Mouse (Mus musculus): ENCODE results near the gene Ibtk.
"Not testable (repeated sequence)": the region's sequence is repeated elsewhere in the genome, so short reads cannot be mapped to it uniquely, and the experiment has no call there.

Gene Ibtk

DNA sequence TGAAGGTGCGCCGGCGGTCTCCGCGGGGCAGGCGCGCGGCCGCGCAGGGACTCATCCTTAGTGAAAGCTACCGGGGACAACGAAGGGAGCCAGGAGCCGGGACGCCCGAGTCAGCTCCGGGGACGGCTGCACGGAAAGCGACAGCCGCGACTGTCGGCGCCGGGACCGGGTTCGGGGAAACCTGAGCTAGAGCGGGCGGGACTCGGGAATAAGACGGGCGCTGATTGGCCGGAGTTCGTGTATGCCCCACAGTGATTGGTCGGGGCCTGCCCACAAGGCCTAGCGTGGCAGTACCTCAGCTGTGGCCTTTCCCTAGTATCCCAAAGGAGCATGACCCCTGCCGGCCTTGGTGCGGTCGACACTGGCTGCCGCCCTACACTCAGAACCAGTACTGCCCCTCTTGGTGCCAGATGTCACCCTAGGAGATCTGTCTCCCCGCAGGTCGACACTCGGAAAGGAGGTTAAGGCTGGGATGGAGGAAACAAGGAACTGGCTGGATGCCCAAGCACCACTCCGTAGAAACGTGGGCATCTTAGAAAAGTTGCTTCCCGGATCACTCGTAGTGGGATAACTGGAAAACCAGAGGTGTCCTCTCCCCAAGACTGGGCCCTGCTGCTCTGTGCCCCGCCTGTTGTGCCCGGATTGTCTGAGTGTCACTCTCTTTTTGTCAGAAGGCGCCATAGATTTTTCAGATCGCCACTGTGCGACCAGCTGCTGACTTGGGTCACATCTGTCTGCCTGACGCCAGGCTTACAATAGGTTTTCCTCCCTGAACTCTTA is at the start of gene Ibtk:
Gene Ibtk (minus strand): TSS at position 193 of the 780 bp plus-strand sequence.
- peak; percentile 97 for DNase-seq

GRCm38 (mm10) chr9:85791521-85791920 is 42.4 kb upstream of the Ibtk start:
- not testable (repeated sequence) for DNase-seq

DNA sequence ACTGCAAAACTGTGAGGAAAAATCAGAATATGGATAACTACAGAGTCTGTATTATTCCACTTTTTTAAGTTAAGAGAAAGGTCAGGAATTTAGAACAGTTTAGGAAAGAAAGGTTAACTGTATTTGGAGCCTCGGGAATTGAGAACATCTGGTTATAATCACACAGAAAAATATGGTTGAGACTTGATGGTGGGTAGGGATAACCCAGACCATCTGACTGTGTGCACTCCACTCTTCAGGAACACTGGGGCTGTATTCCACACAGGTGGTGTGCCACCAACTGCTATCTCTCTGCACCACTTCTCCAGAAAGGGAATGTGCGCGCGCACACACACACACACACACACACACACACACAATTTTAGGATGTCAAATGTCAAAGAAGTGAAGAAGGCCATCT is 31.1 kb upstream of the Ibtk start:
- DNase-seq = no peak

- DNase-seq = no peak
These were observed 30.3 kb upstream of the Ibtk start for GRCm38 (mm10) chr9:85779458-85779857.

DNA sequence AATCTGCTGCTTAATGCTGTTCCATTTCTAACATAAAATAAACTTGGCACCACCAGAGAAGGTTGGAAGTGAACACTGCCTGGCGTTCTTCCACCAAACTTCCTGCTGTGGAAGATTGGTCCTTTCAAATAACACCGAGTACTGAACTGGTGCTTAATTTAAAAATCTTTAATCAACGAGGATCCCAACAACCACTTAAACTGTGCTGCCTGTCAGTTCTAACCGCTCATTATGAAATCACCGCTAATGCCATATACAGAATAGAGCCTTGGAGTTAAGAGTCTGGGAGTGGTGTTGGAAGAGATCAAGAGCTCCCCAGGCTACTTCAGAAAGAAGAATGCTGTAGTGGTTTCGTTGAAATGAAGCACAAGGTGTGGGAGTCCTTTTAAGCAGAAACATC is 28.4 kb upstream of the Ibtk start:
- no peak for DNase-seq

DNA sequence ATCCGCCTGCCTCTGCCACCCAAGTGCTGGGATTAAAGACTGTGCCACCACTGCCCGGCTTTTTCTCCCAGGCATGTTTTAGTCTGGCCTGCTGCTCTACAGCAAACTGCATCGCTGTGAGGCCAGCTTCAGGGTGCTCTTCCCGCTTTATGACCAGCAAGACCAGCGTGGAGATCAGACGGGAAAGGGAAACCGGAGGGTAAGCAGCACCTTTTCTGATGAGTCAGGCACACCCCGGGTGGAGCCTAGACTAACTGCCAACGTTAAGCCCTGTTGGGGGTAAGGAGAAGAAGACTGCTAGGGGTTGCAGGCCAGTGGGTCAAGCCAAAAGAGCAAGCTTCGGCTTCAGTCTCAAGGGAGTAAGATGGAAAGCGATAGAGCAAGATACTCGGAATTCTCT is 23.1 kb upstream of the Ibtk start:
- DNase-seq = no peak

- no peak for DNase-seq
These were observed 22.3 kb upstream of the Ibtk start for GRCm38 (mm10) chr9:85771454-85771853.

DNA sequence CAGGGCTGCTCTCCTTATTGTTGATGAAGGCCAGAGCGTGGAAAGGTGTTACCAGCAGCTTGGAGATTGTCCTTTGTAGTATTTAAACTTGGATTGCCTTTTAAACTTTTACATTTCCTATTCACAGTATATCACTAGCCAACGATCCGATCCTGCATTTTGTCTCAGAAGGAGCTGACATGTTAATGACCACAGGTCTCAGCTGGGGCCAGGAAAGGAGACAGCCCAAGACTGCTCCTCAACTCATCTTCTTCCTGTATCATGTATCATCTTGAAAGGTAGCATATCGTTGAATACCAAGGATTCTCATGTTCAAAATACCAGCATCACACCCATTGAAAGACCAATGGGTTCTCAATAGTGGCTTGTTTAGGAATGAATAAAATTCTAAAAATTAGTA is 21.2 kb upstream of the Ibtk start:
- no peak for DNase-seq

- no peak for DNase-seq
These were observed 20.1 kb upstream of the Ibtk start for GRCm38 (mm10) chr9:85769057-85769789.

DNA sequence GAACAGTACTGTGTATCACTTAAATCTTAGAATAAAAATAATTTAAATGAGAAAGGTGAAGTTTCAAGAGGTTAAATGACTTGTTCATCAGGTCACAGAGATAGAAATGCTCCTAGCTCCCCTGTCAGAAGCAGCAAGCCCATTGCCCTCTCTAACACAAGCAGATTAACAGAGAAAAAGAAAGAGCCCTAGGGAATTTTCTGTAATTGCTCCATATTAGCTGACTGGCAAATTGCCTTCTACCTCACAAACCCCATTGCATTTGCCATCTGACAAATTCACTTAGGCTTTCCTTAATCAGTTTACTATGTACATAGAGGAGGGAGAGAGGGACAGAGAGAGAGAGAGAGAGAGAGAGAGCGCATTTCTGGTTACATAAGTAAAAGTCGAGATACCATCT is 18.1 kb upstream of the Ibtk start:
- no peak for DNase-seq

DNA sequence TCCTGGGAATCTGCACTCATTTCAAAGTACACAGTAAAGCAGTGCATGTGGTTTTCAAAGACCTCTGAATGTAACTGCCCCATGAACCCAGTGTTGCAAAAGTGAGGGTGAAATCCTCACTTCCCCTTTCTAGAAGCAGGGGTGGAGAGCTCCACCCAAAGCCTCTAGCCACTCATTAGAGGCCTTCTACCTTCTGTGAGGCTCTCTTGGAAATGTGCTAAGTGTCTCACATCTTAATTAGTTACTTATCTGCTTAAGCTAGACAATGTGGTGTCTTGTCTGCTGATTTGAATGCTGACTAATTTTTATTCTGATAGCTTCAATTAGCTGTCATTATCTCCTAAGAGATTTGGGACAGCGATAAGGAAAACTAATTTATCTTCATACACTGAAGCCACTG is 13.3 kb upstream of the Ibtk start:
- DNase-seq = no peak

DNA sequence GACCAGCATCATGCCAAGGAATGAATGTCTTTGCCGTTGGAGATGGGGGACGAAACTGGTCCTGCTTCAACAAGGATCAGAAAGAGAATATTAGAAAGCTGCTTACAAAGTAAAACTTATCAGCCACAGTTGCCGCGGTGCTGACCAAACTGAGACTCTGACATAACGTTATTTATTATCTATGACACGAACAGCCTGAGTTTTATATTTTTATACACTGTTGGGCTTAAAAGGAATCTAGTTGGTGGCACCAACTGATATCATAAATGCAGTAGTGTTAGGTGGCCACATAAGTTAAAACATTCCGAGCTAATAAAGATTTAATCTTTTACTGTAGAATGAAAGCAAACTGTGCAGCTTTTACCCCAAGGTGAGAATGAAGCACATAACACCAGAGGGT is 1.7 kb upstream of the Ibtk start:
- DNase-seq = no peak

DNA sequence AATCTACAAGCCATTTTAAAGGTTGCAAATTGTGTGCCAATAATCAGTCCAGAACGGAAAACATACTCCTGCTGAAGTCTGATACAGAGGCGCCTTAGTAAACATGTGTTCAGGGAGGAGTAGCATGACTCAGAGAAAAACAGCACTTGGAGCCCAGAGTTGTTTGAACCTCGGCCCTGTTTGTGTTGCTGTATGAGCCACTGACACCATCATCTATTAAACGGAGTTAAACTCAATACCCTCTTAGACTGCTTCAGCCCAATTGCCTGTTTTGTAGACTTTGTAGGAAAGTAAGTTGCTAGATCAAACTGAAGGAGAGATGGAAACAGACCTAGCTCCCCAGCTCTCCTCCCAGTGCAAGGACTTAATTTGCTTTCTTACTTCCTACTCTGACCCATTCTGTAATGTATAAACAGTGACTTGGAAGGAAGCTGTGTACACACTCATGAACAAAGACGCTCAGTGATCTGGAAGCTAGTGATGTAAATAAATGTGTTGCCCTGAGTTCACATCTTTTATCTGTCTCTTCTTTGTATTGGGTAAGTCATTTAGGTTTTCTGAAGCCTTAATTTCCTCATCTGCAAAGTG is 882 bp upstream of the Ibtk start:
- DNase-seq = no peak

DNA sequence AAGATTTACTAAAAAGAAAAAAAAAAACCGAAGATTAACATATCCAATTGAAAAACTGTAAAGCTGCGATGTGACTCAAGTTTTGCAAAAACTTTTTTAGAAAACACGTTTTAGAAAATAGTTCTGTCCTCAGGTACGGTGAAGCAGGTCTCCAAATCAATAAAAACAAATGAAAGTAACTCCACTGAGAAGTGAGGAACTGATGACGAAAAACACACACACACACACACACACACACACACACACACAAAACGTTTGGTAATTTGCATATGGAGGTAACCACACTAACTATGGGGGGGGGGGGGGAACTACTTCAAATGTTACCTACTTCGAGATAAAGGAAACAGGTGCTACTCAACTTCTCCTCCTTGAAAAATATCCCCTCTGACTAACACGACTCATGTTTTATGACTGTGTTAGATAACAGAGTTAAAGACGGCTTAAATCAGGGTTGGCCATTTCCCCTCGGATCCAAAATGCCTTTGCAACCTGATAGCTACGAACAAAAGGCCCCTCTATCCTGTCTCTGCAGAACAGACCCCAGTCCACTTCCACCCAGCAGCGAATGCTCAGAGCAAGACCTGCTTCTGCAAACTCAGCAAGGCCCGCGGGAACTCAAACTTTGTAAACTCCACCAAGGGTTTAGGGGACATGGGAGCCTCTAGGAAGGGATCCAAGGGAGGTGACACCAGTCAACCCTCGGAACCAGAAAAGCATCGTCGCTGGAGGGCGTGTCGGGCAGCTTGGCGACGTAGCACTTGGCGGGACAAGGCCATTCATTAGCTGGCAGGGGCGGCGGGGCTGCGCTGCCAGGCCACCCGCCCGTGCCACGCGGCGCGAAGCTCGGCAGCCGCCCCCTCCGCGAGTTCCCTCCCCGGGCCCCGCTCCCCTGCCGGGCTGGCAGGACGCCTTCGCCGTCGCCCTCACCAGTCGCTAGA is 661 bp downstream of the Ibtk start:
- peak; percentile 72 for DNase-seq

DNA sequence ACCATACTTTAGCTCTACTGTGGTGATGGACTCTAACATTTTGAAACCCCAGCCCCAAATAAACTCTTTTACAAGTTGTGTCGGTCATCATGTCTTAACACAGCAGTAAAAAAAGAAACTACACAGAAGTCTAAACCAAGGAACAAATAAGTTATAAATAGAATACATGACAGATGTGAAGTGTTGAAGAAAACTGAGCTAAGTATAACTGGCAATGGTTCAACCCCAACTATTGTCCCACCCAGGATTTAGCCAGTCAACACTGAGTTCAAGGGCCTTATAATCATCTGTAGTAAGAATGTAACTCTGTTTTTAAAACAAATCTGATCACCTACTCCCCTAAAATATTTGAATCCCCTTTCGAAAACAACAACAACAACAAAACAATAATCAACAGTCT is 3.6 kb downstream of the Ibtk start:
- no peak for DNase-seq

DNA sequence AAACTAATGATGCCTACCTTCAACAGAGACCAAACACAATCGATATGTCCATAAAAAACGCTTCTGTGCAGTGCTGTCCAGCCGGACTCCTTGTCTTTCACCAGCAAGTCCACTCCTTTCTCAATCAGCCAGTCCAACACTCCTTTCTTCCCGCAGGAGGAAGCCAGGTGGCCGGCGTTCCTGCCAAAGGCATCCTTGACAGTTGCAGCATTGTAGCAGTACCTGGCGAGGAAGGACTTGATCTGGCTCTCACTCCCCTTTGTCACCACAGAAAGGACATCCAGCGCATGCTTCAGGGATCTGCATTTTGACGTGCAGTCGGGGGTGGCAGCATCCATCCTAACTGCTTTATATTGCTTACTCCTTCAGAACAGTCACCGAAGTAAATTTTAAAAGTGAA is 5.8 kb downstream of the Ibtk start:
- no peak for DNase-seq

GRCm38 (mm10) chr9:85742107-85742506 is 7.0 kb downstream of the Ibtk start:
- DNase-seq = no peak

DNA sequence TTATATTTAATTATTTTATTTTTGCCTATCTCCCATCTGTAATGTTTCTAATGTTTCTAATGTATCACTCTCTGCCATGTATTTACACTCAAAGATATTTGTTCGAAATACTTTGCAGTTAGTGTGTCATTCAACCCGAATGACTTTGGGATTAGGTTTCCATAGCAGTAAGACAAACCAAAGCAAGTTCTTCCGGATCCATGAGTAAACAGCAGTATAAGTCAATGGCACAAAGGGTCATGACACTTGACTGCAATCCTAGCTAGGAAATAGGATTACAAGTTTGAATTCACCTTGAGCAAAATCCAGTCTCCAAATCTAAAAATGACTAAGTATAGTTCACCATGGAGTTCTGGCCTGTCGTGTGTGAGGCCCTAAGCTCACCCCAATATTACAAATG is 9.9 kb downstream of the Ibtk start:
- no peak for DNase-seq

GRCm38 (mm10) chr9:85734821-85735220 is 14.3 kb downstream of the Ibtk start:
- DNase-seq = no peak

- no peak for DNase-seq
These were observed 25.1 kb downstream of the Ibtk start for GRCm38 (mm10) chr9:85724078-85724477.

GRCm38 (mm10) chr9:85717336-85717735 is 31.8 kb downstream of the Ibtk start:
- DNase-seq = no peak

DNA sequence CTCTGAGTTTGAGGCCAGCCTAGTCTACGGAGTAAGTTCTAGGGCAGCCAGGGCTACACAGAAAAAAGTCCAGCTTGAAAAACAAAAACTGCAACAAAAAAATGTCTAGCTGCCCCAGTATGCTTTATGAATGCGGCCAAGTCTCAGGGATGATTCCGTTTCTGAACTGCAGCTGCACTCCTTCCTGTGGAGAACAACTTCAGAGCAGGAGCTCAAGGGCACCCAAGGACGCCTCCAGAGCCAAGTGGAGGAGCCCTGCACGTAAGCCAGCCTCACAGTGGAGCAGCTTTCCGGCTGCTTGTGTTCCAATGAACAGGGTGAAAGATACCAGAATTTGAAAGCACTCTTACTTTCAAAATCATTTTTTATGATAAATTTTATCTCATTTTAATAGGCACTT is 41.8 kb downstream of the Ibtk start:
- no peak for DNase-seq

GRCm38 (mm10) chr9:85701981-85702380 is 47.2 kb downstream of the Ibtk start:
- no peak for DNase-seq

Data from thymus, postnatal 25 days (tissue).